Mouse (Mus musculus): ENCODE measurements around the gene Nckap5l. TPM values are rescaled to one million over a fixed set of nuclear protein-coding genes. Genes with fewer than 3 reads are reported as not detected.
A peak's percentile ranks its signal among the peaks of the same experiment; 100 is the strongest.

Nckap5l gene
- total RNA-seq, 1 experiment: 6.3 TPM

GRCm38 (mm10) chr15:99475814-99476213 is 18.3 kb upstream of the Nckap5l start:
- TF ChIP-seq HCFC1 (IDR thresholded peaks at IDR 0.05; ENCODE audit: borderline replicate concordance, insufficient read depth, low read length) (no peak), ZNF384 (IDR thresholded peaks at IDR 0.05; ENCODE audit: low read depth, low read length) (no peak), ZC3H11A (IDR thresholded peaks at IDR 0.05; ENCODE audit: borderline replicate concordance, low read depth, low read length) (no peak), MAFK (IDR thresholded peaks at IDR 0.05; ENCODE audit: insufficient read depth, low read depth, low read length) (no peak), CHD2 (IDR thresholded peaks at IDR 0.05; ENCODE audit: low read depth, low read length) (no peak)

GRCm38 (mm10) chr15:99474576-99474926 is 17.0 kb upstream of the Nckap5l start, which contains the start of gene Bcdin3d:
TSS of gene Bcdin3d (minus strand) at chr15:99474730.
- in situ Hi-C loops (cut with MboI; ENCODE audit: low sequenced_read_pairs in 2 of 2, unreplicated experiment in 2 of 2): no loop called here
- peak within 1 kb of the TSS; percentile 95 for H3K9ac ChIP-seq (ENCODE audit: insufficient read depth, low read depth, low read length, poor library complexity, severe bottlenecking)
- TF ChIP-seq CHD2 (IDR thresholded peaks at IDR 0.05; ENCODE audit: low read depth, low read length): no peak
- no peak for TF ChIP-seq ZNF384 (IDR thresholded peaks at IDR 0.05; ENCODE audit: low read depth, low read length)
- TF ChIP-seq HCFC1 (IDR thresholded peaks at IDR 0.05; ENCODE audit: borderline replicate concordance, insufficient read depth, low read length): 0 out of 2 replicates have a peak, but pooled peaks have one; percentile 33
- no peak for TF ChIP-seq MAFK (IDR thresholded peaks at IDR 0.05; ENCODE audit: insufficient read depth, low read depth, low read length)
- no peak for TF ChIP-seq ZC3H11A (IDR thresholded peaks at IDR 0.05; ENCODE audit: borderline replicate concordance, low read depth, low read length)
- H3K4me1 ChIP-seq (ENCODE audit: control insufficient read depth in 2 of 2, insufficient read depth in 2 of 2, low read length in 2 of 2, poor library complexity in 1 of 2): peaks cover 3 to 8% of the 10 kb centered on the region in 2 experiments
- peak; percentile 87 for DNase-seq (ENCODE audit: low read depth, low spot score)
- H3K9me3 ChIP-seq (ENCODE audit: control insufficient read depth, insufficient read depth, low read depth, low read length): no peaks in the 10 kb centered on the region
- no peaks in the 10 kb centered on the region for H3K36me3 ChIP-seq (ENCODE audit: control insufficient read depth, insufficient read depth, low read length, poor library complexity, severe bottlenecking)
- peak within 1 kb of the TSS; percentile 91 to 95 for H3K4me3 ChIP-seq (ENCODE audit: insufficient read depth in 1 of 2, low read depth in 1 of 2, low read length in 2 of 2, poor library complexity in 1 of 2, severe bottlenecking in 1 of 2)
- H3K27ac ChIP-seq (ENCODE audit: insufficient read depth, low read depth, low read length, poor library complexity, severe bottlenecking): peak within 1 kb of the TSS; percentile 92

More at GRCm38 (mm10) chr15:99475814-99476213, 18.3 kb upstream of the Nckap5l start:
- no peaks in the 10 kb centered on the region for H3K9me3 ChIP-seq (ENCODE audit: control insufficient read depth, insufficient read depth, low read depth, low read length)
- no peak for DNase-seq (ENCODE audit: low read depth, low spot score)
- no peaks in the 10 kb centered on the region for H3K36me3 ChIP-seq (ENCODE audit: control insufficient read depth, insufficient read depth, low read length, poor library complexity, severe bottlenecking)
- peak overlapping the region; percentile 28; the same call in 1 of the 2 replicates for H3K9ac ChIP-seq (ENCODE audit: insufficient read depth, low read depth, low read length, poor library complexity, severe bottlenecking)
- H3K4me1 ChIP-seq (ENCODE audit: control insufficient read depth in 2 of 2, insufficient read depth in 2 of 2, low read length in 2 of 2, poor library complexity in 1 of 2): peaks cover 3 to 8% of the 10 kb centered on the region in 2 experiments
- peak overlapping the region in 1 of 2 experiments; percentile 2; a peak in 1 of 4 replicates for H3K4me3 ChIP-seq (ENCODE audit: insufficient read depth in 1 of 2, low read depth in 1 of 2, low read length in 2 of 2, poor library complexity in 1 of 2, severe bottlenecking in 1 of 2)
- in situ Hi-C loops (cut with MboI; ENCODE audit: low sequenced_read_pairs in 2 of 2, unreplicated experiment in 2 of 2): no loop called here
- peak overlapping the region; percentile 17; the same call in 1 of the 2 replicates for H3K27ac ChIP-seq (ENCODE audit: insufficient read depth, low read depth, low read length, poor library complexity, severe bottlenecking)

GRCm38 (mm10) chr15:99473801-99474575 is 16.4 kb upstream of the Nckap5l start:
- Histone ChIP-seq H3K36me3 (ENCODE audit: control insufficient read depth, insufficient read depth, low read length, poor library complexity, severe bottlenecking) (no peaks in the 10 kb centered on the region), H3K4me3 (ENCODE audit: insufficient read depth in 1 of 2, low read depth in 1 of 2, low read length in 2 of 2, poor library complexity in 1 of 2, severe bottlenecking in 1 of 2) (peak overlapping the region; percentile 91 to 95), H3K9ac (ENCODE audit: insufficient read depth, low read depth, low read length, poor library complexity, severe bottlenecking) (peak overlapping the region; percentile 95), H3K27ac (ENCODE audit: insufficient read depth, low read depth, low read length, poor library complexity, severe bottlenecking) (peak overlapping the region; percentile 92), H3K9me3 (ENCODE audit: control insufficient read depth, insufficient read depth, low read depth, low read length) (no peaks in the 10 kb centered on the region), H3K4me1 (ENCODE audit: control insufficient read depth in 2 of 2, insufficient read depth in 2 of 2, low read length in 2 of 2, poor library complexity in 1 of 2) (peaks cover 3 to 8% of the 10 kb centered on the region in 2 experiments)
- no peak for DNase-seq (ENCODE audit: low read depth, low spot score)
- TF ChIP-seq HCFC1 (IDR thresholded peaks at IDR 0.05; ENCODE audit: borderline replicate concordance, insufficient read depth, low read length) (no peak), ZC3H11A (IDR thresholded peaks at IDR 0.05; ENCODE audit: borderline replicate concordance, low read depth, low read length) (no peak), ZNF384 (IDR thresholded peaks at IDR 0.05; ENCODE audit: low read depth, low read length) (no peak), MAFK (IDR thresholded peaks at IDR 0.05; ENCODE audit: insufficient read depth, low read depth, low read length) (no peak), CHD2 (IDR thresholded peaks at IDR 0.05; ENCODE audit: low read depth, low read length) (no peak)
- in situ Hi-C loops (cut with MboI; ENCODE audit: low sequenced_read_pairs in 2 of 2, unreplicated experiment in 2 of 2): no loop called here

GRCm38 (mm10) chr15:99472972-99473371 is 15.4 kb upstream of the Nckap5l start:
- Histone ChIP-seq H3K4me3 (ENCODE audit: insufficient read depth in 1 of 2, low read depth in 1 of 2, low read length in 2 of 2, poor library complexity in 1 of 2, severe bottlenecking in 1 of 2) (peak overlapping the region; percentile 91 to 95; a peak in 3 of 4 replicates), H3K9me3 (ENCODE audit: control insufficient read depth, insufficient read depth, low read depth, low read length) (no peaks in the 10 kb centered on the region), H3K27ac (ENCODE audit: insufficient read depth, low read depth, low read length, poor library complexity, severe bottlenecking) (peak overlapping the region; percentile 92; the same call in 1 of the 2 replicates), H3K4me1 (ENCODE audit: control insufficient read depth in 2 of 2, insufficient read depth in 2 of 2, low read length in 2 of 2, poor library complexity in 1 of 2) (peaks cover 3 to 9% of the 10 kb centered on the region in 2 experiments), H3K9ac (ENCODE audit: insufficient read depth, low read depth, low read length, poor library complexity, severe bottlenecking) (peak overlapping the region; percentile 64; the same call in 1 of the 2 replicates), H3K36me3 (ENCODE audit: control insufficient read depth, insufficient read depth, low read length, poor library complexity, severe bottlenecking) (no peaks in the 10 kb centered on the region)
- no peak for TF ChIP-seq HCFC1 (IDR thresholded peaks at IDR 0.05; ENCODE audit: borderline replicate concordance, insufficient read depth, low read length)
- TF ChIP-seq ZNF384 (IDR thresholded peaks at IDR 0.05; ENCODE audit: low read depth, low read length): no peak
- no peak for TF ChIP-seq MAFK (IDR thresholded peaks at IDR 0.05; ENCODE audit: insufficient read depth, low read depth, low read length)
- no peak for TF ChIP-seq CHD2 (IDR thresholded peaks at IDR 0.05; ENCODE audit: low read depth, low read length)
- no peak for TF ChIP-seq ZC3H11A (IDR thresholded peaks at IDR 0.05; ENCODE audit: borderline replicate concordance, low read depth, low read length)
- no peak for DNase-seq (ENCODE audit: low read depth, low spot score)
- in situ Hi-C loops (cut with MboI; ENCODE audit: low sequenced_read_pairs in 2 of 2, unreplicated experiment in 2 of 2): no loop called here

Measured in ES-E14 (cell line).